8 mouse cellular contexts compared by ENCODE assay signal in the genomic region with DNA sequence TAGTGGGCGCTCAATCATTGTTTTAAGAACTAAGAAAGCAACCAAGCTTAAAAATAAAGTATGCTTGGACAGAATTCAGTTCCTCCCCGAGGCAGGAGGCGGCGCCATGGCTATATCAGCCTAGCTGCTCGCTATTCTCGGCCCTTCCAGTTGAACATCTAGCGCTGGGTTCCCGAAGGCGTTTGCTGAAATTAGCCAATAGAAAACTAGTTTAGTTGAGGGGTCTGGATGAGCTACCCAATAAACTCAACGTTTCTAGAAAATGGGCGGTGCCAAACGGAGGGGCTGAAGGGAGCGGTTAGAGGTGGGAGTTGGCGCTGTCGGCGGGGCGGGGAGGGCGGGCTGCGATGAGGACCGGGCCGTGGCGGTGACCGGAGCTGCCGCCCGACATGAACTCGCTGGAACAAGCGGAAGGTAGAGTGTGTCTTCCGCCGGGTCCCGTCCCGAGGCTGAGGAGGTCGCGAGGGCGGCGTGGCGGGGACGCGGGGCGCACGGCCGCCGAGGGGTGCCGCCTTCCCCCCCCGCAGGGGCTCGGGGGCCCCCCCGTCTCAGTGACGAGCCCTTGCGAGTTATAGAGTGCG. TPM values are rescaled to one million over a fixed set of nuclear protein-coding genes. Genes with fewer than 3 reads are reported as not detected.
A peak's percentile ranks its signal among the peaks of the same experiment; 100 is the strongest.
DNase-seq lines count a peak whose midpoint lies in the region; ATAC-seq and TF ChIP-seq lines count a peak whose summit lies in the region.

A gene (plus strand): TSS at position 314 of the 581 bp plus-strand sequence.

- TF ChIP-seq CTCF in cortical plate, adult 2 months (IDR thresholded peaks at IDR 0.05; ENCODE audit: extremely low read depth, insufficient read depth, low read length), result peak; percentile 65

- TF ChIP-seq POLR2A in cortical plate, adult 2 months (IDR thresholded peaks at IDR 0.05; ENCODE audit: extremely low read depth, insufficient read depth, low read length), result 0 out of 2 replicates have a peak, but pooled peaks have one; percentile 37

- H3K4me1 ChIP-seq in cortical plate, adult 2 months (ENCODE audit: control insufficient read depth, insufficient read depth, low read length), result no peaks in the 10 kb centered on the region
- peaks cover 9% of the 10 kb centered on the region; the same call in 1 of the 2 replicates for H3K4me1 ChIP-seq in megakaryocyte, embryonic 14.5 days

- H3K27ac ChIP-seq in cortical plate, adult 2 months (ENCODE audit: insufficient read depth, low read length), result peak within 1 kb of the TSS; percentile 79

- H3K9me3 ChIP-seq in megakaryocyte, embryonic 14.5 days, result no peaks in the 10 kb centered on the region

- peak; percentile 99 for ATAC-seq in activated CD4-positive, CD25-positive, alpha-beta regulatory T cell, adult 4 months

- peak within 1 kb of the TSS; percentile 86 for H3K4me3 ChIP-seq in cortical plate, adult 2 months (ENCODE audit: insufficient read depth, low read length)
- peak within 1 kb of the TSS; percentile 99 for H3K4me3 ChIP-seq in megakaryocyte, embryonic 14.5 days (replicated peaks)

- peaks cover 11% of the 10 kb centered on the region for H3K27me3 ChIP-seq in megakaryocyte, embryonic 14.5 days (replicated peaks)

- DNase-seq in gastrocnemius, adult 8-10 months (ENCODE audit: low spot score in 2 of 2), result peak; percentile 86 to 87
- peak; percentile 100 for DNase-seq in hindlimb bud, embryonic 11.5 days (ENCODE audit: extremely low spot score, low read depth, low spot score)
- DNase-seq in left cerebral cortex, adult 8-10 months (ENCODE audit: low spot score in 2 of 2), result peak; percentile 91 to 95
- DNase-seq in right cerebral cortex, postnatal 10 days (ENCODE audit: low spot score in 2 of 2), result peak; percentile 95 to 96
- peak; percentile 80 for DNase-seq in urinary bladder, postnatal 25 days (ENCODE audit: low spot score)

- peaks cover 19% of the 10 kb centered on the region for H3K36me3 ChIP-seq in megakaryocyte, embryonic 14.5 days (replicated peaks; ENCODE audit: low read length)

RNA-seq across cellular contexts. Expression of the gene that starts here (rescaled TPM):
- 10 to 100 TPM; 17.9 to 25.0 TPM for polyA plus RNA-seq in activated CD4-positive, CD25-positive, alpha-beta regulatory T cell, adult 4 months (2017; shearing (Covaris generic))
- polyA plus RNA-seq in cortical plate, adult 2 months (2012; rRNA removed), result 43.1 and 45.5 TPM in 2 replicates
- 10 to 100 TPM; 40.7 to 52.9 (median 44.1) TPM for total RNA-seq in gastrocnemius, adult 8-10 months (2022)
- total RNA-seq in left cerebral cortex, adult 8-10 months (2022), result 10 to 100 TPM; 32.5 to 37.3 (median 35.7) TPM
- polyA plus RNA-seq in megakaryocyte, embryonic 14.5 days (2012; ENCODE audit: insufficient read depth, low replicate concordance), result 12.7 TPM in 1 of 2 replicates, not detected in the other

Comparison
In these comparisons a context has a peak if more than half of its experiments do, and no peak if none do; other contexts are left out.
1. Peak in every context shown above with its lines: DNase-seq, ATAC-seq, H3K4me3 ChIP-seq and H3K27ac ChIP-seq.